Mouse (Mus musculus): ENCODE data around the gene Myoz1.
"Not testable (repeated sequence)": the region's sequence is repeated elsewhere in the genome, so short reads cannot be mapped to it uniquely, and the experiment has no call there.

Gene Myoz1

GRCm38 (mm10) chr14:20639918-20640619 is 16.3 kb downstream of the Myoz1 start:
- in situ Hi-C loops (cut with MboI, MseI): no loop called here

GRCm38 (mm10) chr14:20638702-20639101 is 17.6 kb downstream of the Myoz1 start:
- in situ Hi-C loops (cut with MboI, MseI): no loop called here

- in situ Hi-C loops (cut with MboI, MseI): no loop called here
These were observed 18.3 kb downstream of the Myoz1 start for GRCm38 (mm10) chr14:20637818-20638574.

GRCm38 (mm10) chr14:20636968-20637367 is 19.4 kb downstream of the Myoz1 start:
- in situ Hi-C loops (cut with MboI, MseI): not testable (repeated sequence)

GRCm38 (mm10) chr14:20635546-20635945 is 20.8 kb downstream of the Myoz1 start:
- in situ Hi-C loops (cut with MboI, MseI): no loop called here

- in situ Hi-C loops (cut with MboI, MseI): no loop called here
These were observed 25.1 kb downstream of the Myoz1 start for GRCm38 (mm10) chr14:20631253-20631652.

- in situ Hi-C loops (cut with MboI, MseI): no loop called here
These were observed 29.4 kb downstream of the Myoz1 start for GRCm38 (mm10) chr14:20626971-20627370.

- in situ Hi-C loops (cut with MboI, MseI): no loop called here
These were observed 29.9 kb downstream of the Myoz1 start for GRCm38 (mm10) chr14:20626447-20626846.

- in situ Hi-C loops (cut with MboI, MseI): no loop called here
These were observed 33.4 kb downstream of the Myoz1 start for GRCm38 (mm10) chr14:20622907-20623306.

GRCm38 (mm10) chr14:20622412-20622811 is 33.9 kb downstream of the Myoz1 start:
- in situ Hi-C loops (cut with MboI, MseI): no loop called here

GRCm38 (mm10) chr14:20621903-20622302 is 34.4 kb downstream of the Myoz1 start:
- in situ Hi-C loops (cut with MboI, MseI): no loop called here

- in situ Hi-C loops (cut with MboI, MseI): no loop called here
These were observed 37.2 kb downstream of the Myoz1 start for GRCm38 (mm10) chr14:20619131-20619530.

- in situ Hi-C loops (cut with MboI, MseI): no loop called here
These were observed 38.1 kb downstream of the Myoz1 start for GRCm38 (mm10) chr14:20618211-20618610.

GRCm38 (mm10) chr14:20616421-20616820 is 39.9 kb downstream of the Myoz1 start:
- in situ Hi-C loops (cut with MboI, MseI): no loop called here

GRCm38 (mm10) chr14:20615075-20615474 is 41.3 kb downstream of the Myoz1 start:
- in situ Hi-C loops (cut with MboI, MseI): no loop called here

GRCm38 (mm10) chr14:20612820-20613219 is 43.5 kb downstream of the Myoz1 start:
- in situ Hi-C loops (cut with MboI, MseI): no loop called here

GRCm38 (mm10) chr14:20610146-20610545 is 46.2 kb downstream of the Myoz1 start:
- in situ Hi-C loops (cut with MboI, MseI): no loop called here

GRCm38 (mm10) chr14:20609519-20609918 is 46.8 kb downstream of the Myoz1 start:
- in situ Hi-C loops (cut with MboI, MseI): loop anchor here (10.0 kb wide), 1 partner anchor 1085 kb away; no protein-coding TSS in a partner anchor

- in situ Hi-C loops (cut with MboI, MseI): loop anchor here (10.0 kb wide), 1 partner anchor 1087 kb away; no protein-coding TSS in a partner anchor
These were observed 48.8 kb downstream of the Myoz1 start for GRCm38 (mm10) chr14:20607396-20608126.

GRCm38 (mm10) chr14:20601287-20601686 is 55.1 kb downstream of the Myoz1 start:
- in situ Hi-C loops (cut with MboI, MseI): loop anchor here (10.0 kb wide), 1 partner anchor 1094 kb away; no protein-coding TSS in a partner anchor

GRCm38 (mm10) chr14:20600203-20600602 is 56.1 kb downstream of the Myoz1 start:
- in situ Hi-C loops (cut with MboI, MseI): loop anchor here (10.0 kb wide), 1 partner anchor 1095 kb away; no protein-coding TSS in a partner anchor

GRCm38 (mm10) chr14:20599542-20599941 is 56.8 kb downstream of the Myoz1 start:
- in situ Hi-C loops (cut with MboI, MseI): no loop called here

Data from T-helper 2 cell (primary cell).